Mouse (Mus musculus) right cerebral cortex, postnatal 14 days (tissue): ENCODE measurements around the gene Casp9.

Experiments
- DNase-seq: peaks from one replicate; pipeline ENCODE4 v3.0.0; 2022

Casp9 gene

DNA sequence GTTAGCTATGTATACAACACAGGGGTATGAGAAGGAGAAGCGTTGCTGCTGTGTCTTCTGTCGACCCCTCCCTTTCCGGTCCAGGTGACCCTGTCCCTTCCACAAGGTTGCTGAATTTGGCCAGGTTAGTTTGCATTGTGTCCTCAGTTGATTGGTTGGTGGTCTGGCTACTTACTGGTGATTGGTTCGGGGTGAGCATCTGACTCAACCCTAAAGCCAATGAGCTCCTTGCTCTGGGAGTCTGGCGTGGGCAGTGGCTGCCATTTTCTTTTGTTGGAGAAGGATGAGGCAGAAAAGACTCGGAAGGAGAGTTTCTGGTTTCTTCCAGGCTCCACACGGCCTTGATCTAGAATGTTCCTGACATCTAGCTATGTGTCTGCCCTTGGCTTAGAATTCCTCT is 25.9 kb downstream of the Casp9 start:
- DNase-seq = no peak

DNA sequence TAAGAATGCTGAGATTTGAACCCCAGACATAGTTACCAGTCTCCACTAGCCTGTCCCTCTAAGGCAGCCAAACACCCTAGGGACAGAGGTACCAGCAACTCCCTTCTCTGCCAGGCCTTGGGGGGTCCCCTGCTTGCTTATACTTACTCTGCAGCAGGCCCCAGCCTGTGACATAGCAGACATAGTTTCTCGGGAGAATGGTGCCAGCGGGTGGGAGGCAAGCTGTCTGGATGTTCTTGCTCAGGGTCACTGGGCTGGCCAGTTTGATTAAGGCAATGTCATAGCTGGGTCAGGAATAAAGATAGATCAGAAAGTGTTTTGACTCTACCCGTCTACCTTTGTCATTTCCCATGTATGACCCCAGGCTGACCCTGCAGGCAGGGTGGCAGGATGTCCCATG is 27.8 kb downstream of the Casp9 start:
- DNase-seq = no peak

DNA sequence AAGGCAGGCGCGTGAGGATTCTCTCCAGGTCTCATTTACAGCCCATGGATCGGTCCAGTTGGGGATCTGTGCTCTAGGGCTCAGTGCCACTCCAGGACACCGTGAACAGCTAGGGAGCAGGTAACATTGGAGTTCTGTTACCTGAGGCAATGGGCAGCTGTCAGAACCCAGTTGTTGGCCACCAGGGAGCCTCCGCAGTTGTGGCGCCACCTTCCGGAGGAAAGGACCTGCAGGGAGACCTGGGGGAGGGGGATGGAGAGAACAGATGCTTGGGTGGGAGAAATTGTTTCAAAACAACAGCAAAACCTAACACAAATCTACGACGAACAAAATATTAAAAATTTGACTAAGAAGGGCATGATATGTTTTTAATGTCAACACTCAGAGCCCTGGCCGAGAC is 28.7 kb downstream of the Casp9 start:
- no peak for DNase-seq

DNA sequence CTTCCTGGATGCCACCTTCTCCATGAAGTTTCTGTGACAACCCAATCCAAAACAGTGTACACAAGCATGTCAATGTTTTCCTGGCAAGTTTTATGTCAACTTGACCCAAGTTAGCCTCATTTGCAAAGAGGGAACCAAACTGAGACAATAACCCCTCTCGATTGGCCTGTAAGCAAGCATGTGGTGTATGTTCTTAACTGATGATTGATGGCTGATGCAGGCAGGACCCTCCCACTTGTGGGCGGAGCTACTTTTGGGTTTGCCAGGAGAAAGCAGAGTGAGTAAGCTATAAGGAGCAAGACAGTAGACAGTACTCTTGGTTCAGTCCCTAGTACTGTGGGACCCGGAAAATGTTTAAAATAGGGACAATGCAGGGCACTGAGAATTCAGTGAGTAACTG is 29.6 kb downstream of the Casp9 start:
- no peak for DNase-seq

DNA sequence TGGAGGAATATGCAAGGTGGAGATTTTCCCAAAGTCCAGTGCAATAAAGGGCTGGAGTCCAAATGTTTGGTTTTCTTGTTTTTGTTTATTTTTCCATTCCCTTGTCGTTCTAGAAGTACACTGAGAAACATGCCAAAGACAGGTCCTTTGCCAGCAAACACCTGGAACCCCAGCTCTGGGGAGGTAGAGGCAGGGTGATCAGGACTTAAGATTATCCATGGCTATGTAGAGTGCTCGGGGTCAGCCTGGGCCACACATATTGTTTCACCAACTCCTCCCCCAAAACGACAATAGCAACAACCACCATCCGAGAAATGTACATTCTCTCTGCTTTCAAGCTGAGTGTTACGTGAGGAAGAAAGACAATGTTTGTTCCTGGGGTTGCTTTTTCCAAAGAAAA is 32.6 kb downstream of the Casp9 start, which contains the start of gene Cela2a:
Cela2a (minus strand) TSS at position 101 of the 400 bp plus-strand sequence.
- DNase-seq = no peak

DNA sequence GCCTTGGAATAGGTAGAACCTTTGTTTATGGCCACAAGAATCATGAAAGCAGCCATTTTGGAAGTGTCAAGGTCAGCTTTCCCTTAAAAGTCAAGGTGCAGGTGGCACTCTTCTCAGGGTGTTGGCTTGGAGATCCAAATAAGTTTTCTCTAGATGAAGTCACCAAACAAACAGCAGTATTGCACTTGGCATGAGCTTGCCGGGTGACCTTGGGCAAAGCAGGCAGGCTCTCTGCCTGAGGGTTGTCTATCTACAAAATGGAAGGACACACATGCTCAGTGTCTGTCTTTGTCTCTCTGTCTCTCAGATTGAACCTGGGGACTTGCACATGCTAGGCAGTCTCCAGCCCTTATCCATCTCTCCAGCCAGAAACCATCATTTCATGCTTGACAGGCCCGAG is 34.0 kb downstream of the Casp9 start:
- no peak for DNase-seq

DNA sequence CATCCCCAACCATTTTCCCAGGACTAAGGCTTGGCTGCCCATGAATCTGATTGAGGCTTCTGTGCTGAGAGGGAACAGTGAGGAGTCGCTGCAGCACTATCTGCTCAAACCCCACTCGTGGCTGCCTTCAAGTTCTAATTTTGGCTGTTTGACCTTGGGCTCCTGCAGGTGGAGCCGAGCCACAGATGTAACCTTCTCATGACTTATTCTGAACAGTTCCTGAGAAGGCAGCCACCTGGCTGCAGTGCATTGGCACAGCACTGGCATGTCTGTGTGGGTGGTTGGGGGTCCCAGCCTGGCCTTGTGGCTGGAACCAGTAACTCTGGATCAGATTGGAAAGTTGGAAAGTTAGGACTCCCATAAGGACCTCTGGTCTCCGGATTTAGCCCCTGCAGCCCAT is 34.8 kb downstream of the Casp9 start:
- no peak for DNase-seq

DNA sequence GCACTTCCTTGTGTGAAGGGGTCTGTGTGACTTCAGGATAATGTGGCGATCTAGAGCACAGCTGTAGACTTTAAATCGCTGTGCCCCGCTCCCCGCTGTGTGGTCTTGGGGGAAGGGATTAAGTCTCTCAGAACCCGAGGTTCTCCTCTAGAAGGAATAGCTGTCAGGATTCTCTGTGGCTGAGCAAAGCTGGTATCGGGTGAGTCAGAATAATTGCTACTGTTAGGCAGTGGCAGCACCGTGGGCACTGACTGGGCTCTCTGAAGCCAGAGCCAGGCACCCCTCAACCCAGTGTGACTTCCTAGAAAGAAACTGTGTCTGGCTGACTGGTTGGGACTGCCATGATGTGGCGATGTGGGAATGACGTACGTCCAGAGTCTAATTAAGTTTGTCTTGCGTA is 37.0 kb downstream of the Casp9 start:
- DNase-seq = no peak

DNA sequence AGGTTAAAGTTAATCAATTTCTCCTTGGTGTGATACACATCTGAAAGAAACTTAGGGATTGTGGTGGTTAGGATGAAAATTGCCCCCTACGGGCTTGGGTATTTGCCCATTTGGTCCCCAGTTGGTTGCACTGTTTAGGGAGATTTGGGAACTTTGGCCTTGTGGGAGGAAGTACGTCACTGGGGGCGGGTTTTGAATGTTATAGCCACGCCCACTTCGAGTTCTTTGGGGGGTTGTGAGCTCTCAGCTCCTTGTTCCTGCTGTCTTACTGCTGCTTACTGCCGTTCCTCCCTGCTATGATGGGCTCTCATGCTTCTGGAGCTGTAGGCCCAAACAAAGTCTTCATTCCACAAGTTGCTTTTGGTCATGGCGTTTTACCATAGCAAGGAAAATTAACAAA is 37.9 kb downstream of the Casp9 start:
- DNase-seq = no peak

DNA sequence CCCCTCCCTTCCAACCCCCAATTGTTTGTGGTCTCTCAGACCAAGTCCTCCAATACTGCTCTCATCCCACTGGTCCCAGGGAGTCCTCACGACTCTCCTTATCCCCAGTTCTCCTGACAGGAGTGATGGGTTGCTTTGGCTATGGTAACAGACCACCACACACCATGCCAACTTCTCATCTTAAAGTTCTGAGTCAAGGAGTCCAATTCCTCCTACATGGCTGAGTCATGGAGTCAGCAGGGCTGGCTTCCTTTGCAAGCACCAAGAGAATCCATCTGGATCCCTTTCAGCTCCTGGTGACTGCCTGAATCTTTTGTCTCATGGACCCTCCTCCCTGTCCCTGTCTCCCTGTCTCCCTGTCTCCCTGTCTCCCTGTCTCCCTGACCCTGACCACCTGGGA is 40.5 kb downstream of the Casp9 start:
- DNase-seq = no peak

DNA sequence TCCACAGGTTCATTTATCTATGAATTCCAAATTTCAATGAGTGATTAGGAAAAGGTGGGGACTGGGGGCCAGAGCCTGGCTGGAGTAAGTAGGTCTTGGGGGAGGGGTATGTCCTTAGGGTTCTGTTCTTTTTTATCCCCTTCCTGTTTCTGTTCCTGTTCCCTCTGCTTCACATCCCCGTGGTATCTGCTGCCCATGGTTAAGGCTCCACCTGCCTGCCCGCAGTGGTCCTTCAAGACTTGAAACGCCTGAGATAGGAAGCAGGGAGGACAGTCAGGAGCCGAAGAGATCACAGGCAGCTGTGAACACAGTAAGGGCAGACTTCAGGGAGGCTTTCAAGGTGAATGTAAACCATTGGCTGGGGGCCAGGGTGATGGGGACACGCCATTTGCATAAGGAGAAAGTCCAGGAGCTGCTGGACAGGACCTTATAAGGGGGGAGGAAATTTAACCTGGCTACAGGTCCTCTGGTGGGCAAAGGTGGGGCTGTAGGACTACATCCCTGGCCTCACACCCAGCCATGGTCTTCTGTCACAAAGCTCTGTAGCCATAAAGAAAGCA is 41.2 kb downstream of the Casp9 start:
- DNase-seq = no peak

DNA sequence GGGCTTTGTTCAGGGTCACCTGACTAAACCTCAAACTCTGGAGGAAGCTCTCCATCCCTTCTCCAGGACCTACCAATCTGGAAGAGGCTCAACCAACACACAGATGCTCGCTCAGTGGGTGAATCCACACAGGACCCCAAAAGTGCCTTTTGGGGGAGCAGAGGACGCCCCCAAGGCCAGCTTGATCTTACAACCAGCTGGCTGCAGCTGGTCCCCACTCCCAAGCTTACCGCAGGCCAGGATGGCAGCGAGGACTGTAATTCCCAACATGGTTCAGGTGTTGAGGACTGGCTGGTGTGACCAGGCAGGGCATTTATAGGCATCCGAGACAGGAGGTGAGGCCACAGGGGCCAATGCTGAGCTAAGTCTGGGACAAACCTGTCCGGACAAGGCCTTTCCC is 52.6 kb downstream of the Casp9 start, which contains the start of gene Ctrc:
Ctrc (minus strand) TSS at position 361 of the 400 bp plus-strand sequence.
- DNase-seq = no peak

DNA sequence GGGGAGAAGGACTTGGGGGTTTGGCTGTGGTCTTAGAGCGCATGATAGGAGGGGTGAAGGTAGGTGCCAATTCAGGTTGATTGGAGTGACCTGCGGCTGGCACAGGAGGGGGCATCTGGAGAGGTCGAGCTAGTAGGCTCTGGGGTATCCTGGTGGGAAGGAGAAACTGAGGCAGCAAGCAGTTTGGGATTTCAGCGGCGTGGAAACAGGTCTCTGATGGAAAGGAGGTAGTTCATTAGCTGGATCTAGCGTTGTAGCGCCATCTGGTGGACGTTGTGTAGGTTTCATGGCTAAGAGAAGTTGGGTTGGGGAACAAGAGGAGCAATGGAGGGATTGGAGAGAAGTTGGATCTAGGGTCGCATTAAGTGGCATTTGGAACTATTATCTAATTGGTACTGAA is 60.0 kb downstream of the Casp9 start:
- DNase-seq = peak; percentile 77

DNA sequence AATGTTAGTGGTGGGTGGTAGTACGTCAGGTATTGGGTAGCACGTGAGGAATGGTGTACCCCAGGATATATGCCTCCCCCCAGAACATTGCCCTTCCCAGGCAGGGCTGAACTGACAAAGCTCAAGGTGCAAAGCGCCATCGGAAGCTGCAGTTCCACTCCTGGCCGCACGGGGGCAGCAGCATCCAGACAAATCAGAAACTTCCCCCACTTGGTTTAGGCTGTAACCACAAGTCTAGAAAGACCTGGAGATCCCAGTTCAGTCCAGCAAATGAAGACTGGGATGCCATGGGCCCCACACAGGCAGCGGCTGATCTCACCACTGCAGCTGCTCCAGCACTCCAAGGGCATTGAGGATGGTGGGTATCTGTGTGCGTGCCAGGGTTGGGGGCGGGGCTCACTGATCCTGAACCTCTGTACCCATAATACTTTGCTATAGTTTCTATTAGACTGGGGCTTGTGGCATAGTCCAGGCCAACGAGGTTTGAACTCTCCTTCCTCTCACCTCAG is 64.1 kb downstream of the Casp9 start:
- DNase-seq = peak; percentile 79

DNA sequence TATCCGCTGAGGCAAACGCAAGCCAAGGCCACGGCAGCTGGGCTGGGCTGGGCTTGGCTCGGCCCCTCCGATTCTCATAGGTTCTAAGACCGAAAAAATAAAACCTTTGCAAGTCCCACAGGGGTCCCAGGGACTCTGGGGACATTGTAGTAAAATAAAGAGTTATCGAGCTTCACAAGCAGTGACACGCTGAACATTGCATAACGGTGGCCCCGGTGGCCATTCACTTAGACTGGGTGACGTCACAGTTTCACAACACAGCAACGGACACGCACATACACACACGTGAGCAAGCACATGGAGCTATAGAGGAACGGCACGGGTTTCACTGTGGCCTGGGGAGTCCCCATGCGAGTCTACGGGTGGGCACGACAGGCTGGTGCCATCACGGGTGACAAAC is 65.1 kb downstream of the Casp9 start:
- no peak for DNase-seq

DNA sequence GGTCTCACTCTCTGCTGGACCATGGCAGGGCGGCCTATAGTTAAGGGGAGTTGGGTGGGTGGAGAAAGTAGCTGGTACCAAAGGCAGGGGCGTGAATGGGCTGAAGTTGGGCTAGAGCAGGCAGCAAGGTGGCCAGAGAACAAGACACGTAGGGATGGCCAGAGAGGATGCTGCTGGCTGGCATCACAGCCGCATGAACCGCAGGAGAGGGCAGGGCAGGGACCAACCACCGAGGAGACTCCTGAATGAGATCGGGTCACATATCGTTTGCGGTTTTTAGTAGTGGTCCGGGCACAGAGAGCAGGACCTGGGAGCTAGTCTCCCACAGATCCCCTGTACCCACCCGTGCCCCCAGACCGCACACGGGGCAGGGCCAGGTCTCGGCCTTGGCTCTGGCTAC is 65.9 kb downstream of the Casp9 start:
- DNase-seq = no peak

DNA sequence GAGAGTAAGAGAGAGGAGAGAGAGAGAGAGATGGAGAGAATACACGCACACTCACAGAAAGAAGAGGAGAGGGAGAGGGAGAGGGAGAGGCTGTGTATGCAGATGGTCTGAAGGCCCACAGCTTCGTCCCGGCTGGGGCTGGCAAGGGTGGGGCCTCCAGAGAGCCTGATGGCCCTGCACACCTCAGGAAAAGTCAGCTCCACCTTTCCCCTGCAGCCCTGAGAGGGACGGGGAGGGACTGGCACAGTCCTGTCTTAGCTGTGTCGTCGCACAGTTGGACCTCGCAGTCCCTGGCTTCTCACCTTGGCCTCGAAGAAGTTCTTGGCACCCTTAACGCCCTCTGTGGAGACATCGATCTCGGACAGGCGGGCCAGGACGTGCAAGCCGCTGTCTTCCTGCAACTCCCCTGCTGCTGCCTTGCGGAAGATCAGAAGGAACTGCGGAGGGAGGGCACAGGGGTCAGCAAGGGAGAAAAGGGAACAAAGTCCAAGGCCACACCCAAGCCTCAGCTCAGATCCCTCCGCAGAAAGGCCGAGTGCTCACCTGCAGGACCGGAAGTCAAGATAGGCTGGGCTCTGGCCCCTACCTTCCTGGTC is 66.9 kb downstream of the Casp9 start:
- DNase-seq = no peak

DNA sequence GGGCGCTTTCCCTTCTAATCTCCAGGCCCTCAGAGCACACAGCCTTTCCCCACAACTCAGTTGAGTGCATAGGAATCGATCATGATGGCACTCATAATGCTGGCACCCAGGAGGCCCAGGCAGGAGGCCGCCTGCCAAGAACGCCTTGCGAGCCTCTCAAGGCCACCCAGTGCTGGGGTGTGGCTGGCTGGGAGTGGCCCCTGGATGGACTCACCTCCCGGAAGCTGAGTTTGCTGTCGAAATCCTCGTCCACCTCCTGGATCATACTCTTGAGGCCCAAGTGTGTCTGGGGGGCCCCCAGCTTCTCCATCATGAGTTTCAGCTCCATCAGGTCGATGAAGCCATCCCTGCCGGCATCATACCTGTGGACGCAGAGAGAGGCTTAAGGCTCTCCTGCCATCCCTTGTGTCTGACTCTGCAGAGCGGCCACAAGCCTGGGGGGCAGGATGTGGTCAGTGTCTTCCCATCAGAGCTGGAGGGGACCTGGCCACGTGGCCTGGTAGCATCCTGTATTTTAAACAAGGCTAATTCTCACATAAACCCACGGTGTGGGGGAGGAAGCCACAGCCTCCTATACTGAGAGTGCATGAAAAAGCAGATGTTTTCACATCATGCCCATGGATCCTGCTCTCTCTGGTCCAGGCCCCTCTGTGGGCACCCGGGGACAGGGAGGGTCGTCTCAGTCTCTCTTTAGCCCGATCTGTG is 68.3 kb downstream of the Casp9 start:
- DNase-seq = no peak

DNA sequence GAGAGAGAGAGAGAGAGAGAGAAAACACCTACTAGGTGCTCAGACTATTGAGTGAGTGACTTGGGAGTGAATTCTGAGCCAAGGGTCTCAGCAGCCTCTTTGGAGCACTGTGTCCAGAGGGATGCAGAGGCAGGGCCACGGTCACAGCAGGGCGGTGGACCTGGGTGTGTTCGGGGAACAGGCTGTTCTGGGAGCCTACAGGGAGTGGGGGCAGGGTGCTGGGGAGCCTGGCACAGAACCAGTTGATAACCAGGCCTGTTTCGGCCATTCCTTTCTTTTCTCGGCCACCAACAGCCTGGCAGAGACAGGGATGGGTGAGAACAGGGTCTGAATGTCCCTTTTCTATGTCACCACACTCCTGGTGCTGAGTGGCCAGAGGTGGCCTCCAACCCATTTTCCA is 69.5 kb downstream of the Casp9 start:
- DNase-seq = no peak

DNA sequence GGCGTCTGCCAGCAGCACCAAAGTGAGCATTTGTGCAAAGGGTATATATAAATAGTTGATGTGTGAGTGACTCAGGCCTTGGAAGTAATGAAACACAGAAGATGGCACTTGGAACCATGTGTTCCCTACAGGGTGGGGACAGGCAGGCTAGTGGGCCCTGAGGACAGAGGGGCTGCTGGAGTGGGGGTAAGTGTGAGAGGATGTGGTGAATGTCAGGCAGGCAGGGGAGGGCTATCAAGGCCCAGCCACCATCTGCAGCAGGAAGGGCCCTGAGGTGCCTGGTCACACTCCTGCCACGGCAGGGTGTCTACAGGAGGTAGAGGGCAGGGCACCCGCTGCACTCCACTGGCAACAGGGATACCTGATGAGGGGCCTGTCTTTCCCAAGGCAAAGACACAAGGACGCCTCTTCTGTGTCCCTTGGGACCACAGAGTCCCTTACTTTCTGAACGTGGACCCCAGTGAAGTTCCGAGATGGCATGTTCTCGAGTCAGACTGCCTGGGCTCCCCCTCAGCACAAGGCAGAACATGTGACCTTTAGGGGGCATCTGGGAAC is 70.4 kb downstream of the Casp9 start:
- no peak for DNase-seq

DNA sequence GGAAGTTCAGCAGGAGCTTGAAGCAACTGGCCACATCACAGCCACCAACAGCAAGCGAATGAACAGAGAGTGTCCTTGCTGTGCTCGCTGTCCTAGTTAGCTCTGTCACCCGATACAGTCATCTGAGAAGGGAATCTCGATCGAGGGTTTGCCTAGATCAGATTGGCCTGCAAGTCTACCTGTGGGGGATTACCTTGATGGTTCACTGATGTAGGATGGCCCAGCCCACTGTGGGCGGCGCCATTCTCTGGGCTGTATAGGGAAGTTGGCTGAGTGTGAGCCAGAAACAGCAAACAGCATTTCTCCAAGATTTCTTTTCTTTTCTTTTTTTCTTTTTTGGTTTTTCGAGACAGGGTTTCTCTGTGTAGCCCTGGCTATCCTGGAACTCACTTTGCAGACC is 71.1 kb downstream of the Casp9 start:
- no peak for DNase-seq

DNA sequence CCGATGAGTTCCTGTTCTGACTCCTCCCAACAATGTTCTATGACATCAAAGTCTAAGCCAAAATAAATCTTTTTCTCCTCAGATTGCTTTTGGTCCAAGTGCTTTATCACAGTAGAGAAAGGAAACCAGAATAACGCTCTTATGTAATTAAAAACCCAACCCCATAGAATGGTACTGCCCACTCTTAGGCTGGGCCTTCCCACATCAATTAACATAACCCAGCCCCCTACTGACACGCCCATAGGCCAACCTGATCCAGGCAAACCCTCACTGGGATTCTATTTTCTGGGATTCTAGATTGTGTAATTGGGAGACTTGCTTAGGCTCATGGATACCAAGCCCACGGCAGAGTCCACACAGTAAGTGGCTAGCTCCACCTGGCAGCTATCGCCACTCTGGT is 71.6 kb downstream of the Casp9 start:
- no peak for DNase-seq
